Mouse (Mus musculus) CD4-positive, CD25-positive, alpha-beta regulatory T cell, adult 2 months (primary cell): ENCODE measurements at regions not wholly inside any gene's neighbourhood (a gene's known extent, or its start where the extent isn't known, plus 50 kb on each side); places are given as distances from the start of the nearest gene placed in this dataset.

Experiments
- DNase-seq: peaks from one replicate; pipeline ENCODE4 v3.0.0-alpha.2; 2012; ENCODE audit warnings: low read depth, low spot score

GRCm38 (mm10) chr4:131485126-131485825, 352.8 kb downstream of the Ptpru start:
- DNase-seq: no peak

GRCm38 (mm10) chr4:131486821-131487220, 351.3 kb downstream of the Ptpru start:
- DNase-seq: peak; percentile 54

GRCm38 (mm10) chr4:131488246-131488645, 349.8 kb downstream of the Ptpru start:
- DNase-seq: no peak

- DNase-seq: no peak
Observed at GRCm38 (mm10) chr4:131489056-131489455, 349.0 kb downstream of the Ptpru start.

- DNase-seq: no peak
Observed at GRCm38 (mm10) chr4:131491960-131492359, 346.1 kb downstream of the Ptpru start.

- no peak for DNase-seq
Observed at GRCm38 (mm10) chr4:131493726-131494125, 344.4 kb downstream of the Ptpru start.

- no peak for DNase-seq
Observed at GRCm38 (mm10) chr4:131496900-131497299, 341.2 kb downstream of the Ptpru start.

- no peak for DNase-seq
Observed at GRCm38 (mm10) chr4:131500928-131501650, 337.0 kb downstream of the Ptpru start.

- no peak for DNase-seq
Observed at GRCm38 (mm10) chr4:131508154-131508553, 329.9 kb downstream of the Ptpru start.

GRCm38 (mm10) chr4:131511586-131511985, 326.5 kb downstream of the Ptpru start:
- DNase-seq: no peak

GRCm38 (mm10) chr4:131512768-131513167, 325.3 kb downstream of the Ptpru start:
- no peak for DNase-seq

- no peak for DNase-seq
Observed at GRCm38 (mm10) chr4:131520636-131521306, 317.3 kb downstream of the Ptpru start.

- DNase-seq: no peak
Observed at GRCm38 (mm10) chr4:131521307-131521651, 316.8 kb downstream of the Ptpru start.

- DNase-seq: no peak
Observed at GRCm38 (mm10) chr4:131525236-131525635, 312.9 kb downstream of the Ptpru start.

- no peak for DNase-seq
Observed at GRCm38 (mm10) chr4:131530491-131530890, 307.6 kb downstream of the Ptpru start.

- DNase-seq: no peak
Observed at GRCm38 (mm10) chr4:131531003-131531402, 307.1 kb downstream of the Ptpru start.

GRCm38 (mm10) chr4:131534831-131535230, 303.3 kb downstream of the Ptpru start:
- DNase-seq: no peak

- no peak for DNase-seq
Observed at GRCm38 (mm10) chr4:131538237-131538636, 299.9 kb downstream of the Ptpru start.

GRCm38 (mm10) chr4:131546422-131547200, 291.5 kb downstream of the Ptpru start:
- no peak for DNase-seq

- DNase-seq: no peak
Observed at GRCm38 (mm10) chr4:131549581-131549980, 288.5 kb downstream of the Ptpru start.

- DNase-seq: no peak
Observed at GRCm38 (mm10) chr4:131558513-131558912, 279.6 kb downstream of the Ptpru start.

GRCm38 (mm10) chr4:131563851-131564250, 274.2 kb downstream of the Ptpru start:
- DNase-seq: no peak
